Mouse (Mus musculus) cortical plate, adult 2 months (tissue): ENCODE data around the gene Jade1. TPM values are rescaled to one million over a fixed set of nuclear protein-coding genes. Genes with fewer than 3 reads are reported as not detected.
A peak's percentile ranks its signal among the peaks of the same experiment; 100 is the strongest.

Experiments used
- H3K27ac ChIP-seq: fragments of 200-500 bp; 2 replicates; pipeline ENCODE4 v1.5.1; 2012; ENCODE audit warnings: low read length, control low read depth, inconsistent platforms; ENCODE audit not compliant: insufficient read depth
- H3K4me1 ChIP-seq: fragments of 200-500 bp; 2 replicates; pipeline ENCODE4 v1.6.1; 2011; ENCODE audit warnings: low read length; ENCODE audit not compliant: control insufficient read depth, insufficient read depth
- H3K4me3 ChIP-seq: fragments of 200-500 bp; 2 replicates; pipeline ENCODE4 v1.5.1; 2011; ENCODE audit warnings: mild to moderate bottlenecking, low read length, control low read depth; ENCODE audit not compliant: insufficient read depth
- CTCF ChIP-seq: fragments of 200-500 bp; IDR thresholded peaks from 2 replicates; pipeline ENCODE4 v1.5.1; 2011; ENCODE audit warnings: mild to moderate bottlenecking, control low read depth, low read length; ENCODE audit not compliant: insufficient read depth; ENCODE audit errors: extremely low read depth
- POLR2A ChIP-seq: fragments of 200-500 bp; IDR thresholded peaks from 2 replicates; pipeline ENCODE4 v1.6.1; 2011; ENCODE audit warnings: mild to moderate bottlenecking, low read length, control low read depth; ENCODE audit not compliant: insufficient read depth; ENCODE audit errors: extremely low read depth
- polyA plus RNA-seq: library from polyadenylated mRNA; depleted of rRNA; stranded (reverse); fragments of >200 nt; gene quantifications from 2 replicates; pipeline ENCODE4 v1.2.3, GENCODE M21; 2012

The Jade1 gene
- polyA plus RNA-seq, 1 experiment: 30.9 TPM

- Histone ChIP-seq H3K27ac (0 out of 2 replicates have a peak overlapping the region, but pooled peaks have one; percentile 5), H3K4me1 (peaks cover 4% of the 10 kb centered on the region), H3K4me3 (no peak overlapping the region)
- TF ChIP-seq CTCF: no peak
- no peak for TF ChIP-seq POLR2A
These were observed 28.1 kb downstream of the Jade1 start for GRCm38 (mm10) chr3:41583621-41584020.

DNA sequence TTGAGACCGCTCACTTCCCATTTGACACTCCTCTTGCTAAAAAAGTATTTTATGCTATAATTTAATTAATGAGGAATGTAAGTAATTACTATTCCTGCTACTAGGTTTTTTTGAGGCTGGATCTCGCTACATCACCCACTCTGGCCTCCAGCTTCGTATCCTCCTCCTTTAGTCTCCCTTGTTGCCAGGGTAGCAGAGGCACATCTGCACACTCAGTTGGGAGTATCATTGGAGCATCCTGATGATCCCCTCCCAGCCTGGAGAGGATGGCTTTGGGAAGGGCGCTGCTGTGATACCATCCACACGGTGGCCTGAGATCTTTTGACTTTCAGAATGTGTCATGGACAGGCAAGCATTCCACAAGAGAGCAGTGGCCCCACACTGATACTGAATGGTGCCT is 30.0 kb downstream of the Jade1 start:
- TF ChIP-seq POLR2A (no peak), CTCF (no peak)
- H3K27ac ChIP-seq: no peak overlapping the region
- peaks cover 4% of the 10 kb centered on the region for H3K4me1 ChIP-seq
- H3K4me3 ChIP-seq: no peak overlapping the region

GRCm38 (mm10) chr3:41586330-41586729 is 30.8 kb downstream of the Jade1 start:
- TF ChIP-seq CTCF (no peak), POLR2A (no peak)
- Histone ChIP-seq H3K4me3 (no peak overlapping the region), H3K27ac (no peak overlapping the region), H3K4me1 (peaks cover 3% of the 10 kb centered on the region; the same call in 1 of the 2 replicates)

DNA sequence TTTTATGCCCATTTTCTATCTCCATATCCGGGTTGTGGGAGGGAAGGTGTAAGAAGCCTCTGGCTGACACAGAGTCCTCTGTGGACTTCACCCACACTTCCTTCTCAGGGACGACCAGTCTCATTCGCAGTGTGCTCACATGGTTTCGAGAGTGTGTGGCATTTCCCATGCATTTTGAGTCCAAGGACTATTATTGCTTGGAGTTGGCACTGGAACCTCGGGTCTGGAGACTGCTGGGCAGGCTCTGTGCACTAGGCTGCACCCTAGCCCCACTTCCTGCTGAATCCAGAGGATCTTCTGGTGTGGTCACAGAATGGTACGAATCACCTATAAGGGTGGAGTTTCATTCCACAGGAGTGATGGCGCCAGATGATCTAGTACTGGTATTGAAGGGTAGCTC is 31.4 kb downstream of the Jade1 start:
- H3K4me1 ChIP-seq: peaks cover 3% of the 10 kb centered on the region; the same call in 1 of the 2 replicates
- no peak overlapping the region for H3K27ac ChIP-seq
- H3K4me3 ChIP-seq: no peak overlapping the region
- no peak for TF ChIP-seq CTCF
- TF ChIP-seq POLR2A: no peak

DNA sequence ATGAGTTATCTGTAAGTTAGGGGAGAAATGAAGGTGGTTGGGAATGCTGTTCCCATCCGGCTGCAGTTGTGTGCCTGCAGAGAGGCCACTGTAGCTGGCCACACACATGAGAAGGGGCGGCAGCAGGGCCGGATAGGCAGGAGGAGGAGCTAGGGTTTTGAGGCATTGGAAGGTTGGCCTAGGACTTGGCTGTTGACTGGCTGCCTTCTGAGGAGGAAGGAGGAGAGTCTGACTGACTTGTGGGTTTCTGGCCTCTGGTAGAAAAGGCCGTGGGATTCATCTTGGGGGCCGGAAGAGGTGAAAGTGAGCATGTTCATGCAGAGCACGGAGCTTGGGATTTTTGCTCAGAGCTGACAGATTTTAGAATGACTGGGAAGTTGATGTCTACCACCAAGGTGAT is 32.1 kb downstream of the Jade1 start:
- no peak for TF ChIP-seq POLR2A
- TF ChIP-seq CTCF: no peak
- Histone ChIP-seq H3K4me1 (peaks cover 3% of the 10 kb centered on the region; the same call in 1 of the 2 replicates), H3K4me3 (no peak overlapping the region), H3K27ac (no peak overlapping the region)

GRCm38 (mm10) chr3:41588495-41588894 is 33.0 kb downstream of the Jade1 start:
- TF ChIP-seq POLR2A (no peak), CTCF (no peak)
- peaks cover 4% of the 10 kb centered on the region; the same call in 1 of the 2 replicates for H3K4me1 ChIP-seq
- no peak overlapping the region for H3K27ac ChIP-seq
- H3K4me3 ChIP-seq: no peak overlapping the region

DNA sequence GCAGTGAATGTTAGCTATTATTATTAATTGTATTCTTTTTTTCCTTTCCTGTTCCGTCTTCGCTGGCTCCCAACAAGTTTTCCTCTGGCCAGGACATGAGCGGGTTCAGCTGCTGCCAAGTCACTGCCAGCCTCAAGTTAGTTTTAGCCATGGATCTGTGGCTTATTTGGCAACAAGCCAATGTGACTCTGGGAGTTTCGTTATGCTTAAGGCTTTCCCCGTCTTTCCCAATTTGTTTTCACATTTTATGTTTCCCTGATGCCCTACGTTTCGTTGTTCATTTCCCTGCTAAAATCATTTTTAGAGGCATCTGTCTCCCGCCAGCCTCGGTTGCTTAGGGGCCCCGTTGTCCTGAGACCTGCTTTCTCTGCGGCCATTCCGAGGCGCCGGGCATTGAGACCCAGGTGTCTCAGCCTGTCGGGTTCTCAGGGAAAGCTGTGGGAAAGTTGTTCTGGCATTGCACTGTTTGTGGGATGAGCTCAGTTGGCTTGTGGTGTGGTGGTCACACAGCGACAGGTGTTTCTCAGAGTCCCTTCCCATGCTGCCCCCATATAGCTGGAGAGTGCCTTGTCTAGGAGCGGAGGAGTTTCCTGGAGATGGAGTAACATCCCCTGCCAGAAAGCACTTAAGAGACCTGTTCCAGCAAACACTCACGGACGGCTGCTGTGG is 33.8 kb downstream of the Jade1 start:
- Histone ChIP-seq H3K4me3 (no peak overlapping the region), H3K4me1 (peaks cover 4% of the 10 kb centered on the region; the same call in 1 of the 2 replicates), H3K27ac (no peak overlapping the region)
- TF ChIP-seq CTCF (no peak), POLR2A (no peak)

DNA sequence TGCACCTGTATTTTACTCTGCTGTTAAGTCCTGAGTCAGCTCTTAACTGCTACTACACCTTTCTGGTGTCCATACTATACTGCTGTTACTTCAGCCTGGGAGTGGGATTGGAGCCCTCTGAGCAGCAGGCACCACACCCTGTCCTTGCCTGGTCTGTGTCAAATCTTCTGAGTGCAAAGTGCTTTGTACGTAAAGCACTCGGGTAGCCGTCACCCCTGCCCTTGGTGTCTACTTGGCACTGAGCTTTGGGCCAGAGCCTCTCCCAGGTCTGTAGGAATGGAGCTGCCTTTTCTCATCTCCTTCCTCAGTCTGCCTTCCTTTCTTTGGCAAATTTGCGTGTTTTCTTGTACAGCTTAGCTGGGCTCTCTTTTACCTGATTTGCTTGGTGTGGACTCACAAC is 34.5 kb downstream of the Jade1 start:
- Histone ChIP-seq H3K4me3 (no peak overlapping the region), H3K27ac (no peak overlapping the region), H3K4me1 (peaks cover 4% of the 10 kb centered on the region; the same call in 1 of the 2 replicates)
- TF ChIP-seq CTCF (no peak), POLR2A (no peak)

- Histone ChIP-seq H3K4me1 (peaks cover 4% of the 10 kb centered on the region; the same call in 1 of the 2 replicates), H3K27ac (no peak overlapping the region), H3K4me3 (no peak overlapping the region)
- TF ChIP-seq CTCF (peak; percentile 17; the same call in 1 of the 2 replicates), POLR2A (no peak)
These were observed 35.4 kb downstream of the Jade1 start for GRCm38 (mm10) chr3:41590695-41591559.
